ENCODE assay signal across 20 mouse cellular contexts in genomic region chr2:29181111-29181510, GRCm38 (mm10).
"Had no signal": no experiment of that assay in that cellular context is flagged by ENCODE, and none has a peak within 500 bp of the region (broad histone marks: within the 10 kb centered on the region; RNA-seq: fewer than 3 reads in every experiment).

No protein-coding gene starts in this region.

- ATAC-seq: liver, postnatal 0 days; midbrain, embryonic 13.5 days; midbrain, embryonic 15.5 days had no signal

- H3K27ac ChIP-seq: liver, embryonic 15.5 days; lung, embryonic 15.5 days; macrophage; midbrain, embryonic 13.5 days; midbrain, embryonic 15.5 days; neural tube, embryonic 12.5 days had no signal

- H3K4me2 ChIP-seq: liver, embryonic 15.5 days; lung, embryonic 15.5 days; midbrain, embryonic 11.5 days; midbrain, embryonic 13.5 days; midbrain, embryonic 15.5 days; neural tube, embryonic 12.5 days had no signal

- H3K4me1 ChIP-seq: liver, embryonic 15.5 days; lung, embryonic 15.5 days; midbrain, embryonic 13.5 days; midbrain, embryonic 15.5 days; neural tube, embryonic 12.5 days had no signal

- H3K4me3 ChIP-seq: liver, embryonic 15.5 days; lung, embryonic 15.5 days; megakaryocyte, embryonic 14.5 days; midbrain, embryonic 13.5 days; midbrain, embryonic 15.5 days; neural tube, embryonic 12.5 days had no signal

- H3K27me3 ChIP-seq: liver, embryonic 15.5 days; lung, embryonic 15.5 days; midbrain, embryonic 13.5 days; midbrain, embryonic 15.5 days; neural tube, embryonic 12.5 days had no signal

- H3K9ac ChIP-seq: liver, embryonic 15.5 days; liver, postnatal 0 days; lung, embryonic 15.5 days; midbrain, embryonic 13.5 days; midbrain, embryonic 15.5 days; neural tube, embryonic 12.5 days had no signal

- H3K9me3 ChIP-seq: liver, embryonic 15.5 days; lung, embryonic 15.5 days; megakaryocyte, embryonic 14.5 days; midbrain, embryonic 13.5 days; midbrain, embryonic 15.5 days; neural tube, embryonic 12.5 days had no signal

- DNase-seq: liver, postnatal 0 days; lung, adult 2 months; lung, postnatal 10 days; lung, postnatal 36 days; retina, postnatal 1 day; right cerebral cortex, adult 18-20 months; right cerebral cortex, postnatal 25 days; right cerebral cortex, postnatal 4 days; spleen, adult 18-20 months; thymus, adult 18-20 months; thymus, postnatal 14 days; thymus, postnatal 36 days had no signal
